11 mouse cellular contexts compared by ENCODE assay signal in the genomic region with DNA sequence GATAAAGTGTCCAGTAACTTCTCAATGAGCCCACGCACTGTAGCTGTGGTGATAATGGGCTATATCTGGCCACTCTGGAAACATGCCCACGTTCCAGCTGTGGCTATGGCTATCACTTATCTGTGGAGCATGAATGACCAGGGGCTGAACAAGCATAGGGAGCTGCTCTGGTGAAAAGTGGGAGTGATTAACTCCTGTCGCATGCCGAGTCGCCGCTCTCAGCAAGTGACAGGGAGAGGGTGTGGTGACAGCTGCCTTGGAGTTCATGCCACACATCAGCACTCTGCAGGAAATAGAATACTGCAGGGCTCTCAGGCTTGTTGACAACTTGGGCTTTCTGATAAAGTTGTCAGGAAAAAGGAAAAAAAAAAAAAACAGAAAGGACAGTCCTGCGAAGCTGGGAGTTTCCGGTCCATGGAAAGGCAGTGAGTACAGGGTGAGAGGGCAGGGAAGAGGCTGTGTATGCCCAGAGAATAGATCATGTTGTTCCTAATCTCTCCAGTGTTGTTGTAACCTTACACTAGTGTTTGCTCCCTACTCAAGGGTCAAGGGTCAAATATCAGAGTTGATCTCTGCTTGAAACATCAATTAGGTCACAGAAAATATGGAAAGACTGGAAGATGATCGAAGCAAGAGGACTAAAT. TPM values are rescaled to one million over a fixed set of nuclear protein-coding genes. Genes with fewer than 3 reads are reported as not detected.
DNase-seq lines count a peak whose midpoint lies in the region; ATAC-seq and TF ChIP-seq lines count a peak whose summit lies in the region.
"Had no signal": no experiment of that assay in that cellular context is flagged by ENCODE, and none has a peak within 500 bp of the region (broad histone marks: within the 10 kb centered on the region; RNA-seq: fewer than 3 reads in every experiment).

No protein-coding gene starts in this region.

- no peaks in the 10 kb centered on the region for H3K36me3 ChIP-seq in heart, embryonic 16.5 days (ENCODE audit: control insufficient read depth, insufficient read depth)
- no peaks in the 10 kb centered on the region for H3K36me3 ChIP-seq in liver, embryonic 12.5 days
- H3K36me3 ChIP-seq in small intestine, adult 2 months (ENCODE audit: control insufficient read depth, insufficient read depth, low read length) = no peaks in the 10 kb centered on the region
- H3K36me3 ChIP-seq: hindbrain, embryonic 13.5 days had no signal

- peaks cover 2% of the 10 kb centered on the region; the same call in 1 of the 2 replicates for H3K9me3 ChIP-seq in heart, embryonic 16.5 days (replicated peaks; ENCODE audit: control insufficient read depth, low read length)
- H3K9me3 ChIP-seq in liver, embryonic 12.5 days (replicated peaks) = no peaks in the 10 kb centered on the region
- H3K9me3 ChIP-seq: hindbrain, embryonic 13.5 days had no signal

- H3K4me1 ChIP-seq in heart, embryonic 16.5 days (ENCODE audit: control insufficient read depth, insufficient read depth, low read length) = peaks cover 29% of the 10 kb centered on the region
- H3K4me1 ChIP-seq in liver, embryonic 12.5 days = no peaks in the 10 kb centered on the region; the same call in 1 of the 2 replicates
- peaks cover 15% of the 10 kb centered on the region for H3K4me1 ChIP-seq in small intestine, adult 2 months (ENCODE audit: control insufficient read depth, insufficient read depth, insufficient read length, low read length)
- H3K4me1 ChIP-seq: hindbrain, embryonic 13.5 days had no signal

- H3K9ac ChIP-seq in heart, embryonic 16.5 days (ENCODE audit: low read length) = no peak overlapping the region
- no peak overlapping the region for H3K9ac ChIP-seq in liver, embryonic 12.5 days
- H3K9ac ChIP-seq: hindbrain, embryonic 13.5 days had no signal

- peak; percentile 94 for ATAC-seq in heart, embryonic 16.5 days (replicated peaks; ENCODE audit: extremely low read depth, insufficient read depth, low FRiP score)
- ATAC-seq in liver, embryonic 12.5 days = peak; percentile 51
- no peak for ATAC-seq in erythroblast, adult 5-6 weeks (replicated peaks; ENCODE audit: low FRiP score, poor library complexity, severe bottlenecking)
- ATAC-seq: midbrain, embryonic 16.5 days had no signal

- H3K27me3 ChIP-seq in heart, embryonic 16.5 days (ENCODE audit: control insufficient read depth, insufficient read depth, low read length) = peaks cover 59% of the 10 kb centered on the region
- peaks cover 6% of the 10 kb centered on the region for H3K27me3 ChIP-seq in liver, embryonic 12.5 days (replicated peaks)
- no peaks in the 10 kb centered on the region for H3K27me3 ChIP-seq in small intestine, adult 2 months (ENCODE audit: control insufficient read depth, insufficient read depth, low read length)
- H3K27me3 ChIP-seq: hindbrain, embryonic 13.5 days had no signal

- H3K4me3 ChIP-seq in heart, embryonic 16.5 days (ENCODE audit: low read length) = no peak overlapping the region
- H3K4me3 ChIP-seq in liver, embryonic 12.5 days = no peak overlapping the region
- no peak overlapping the region for H3K4me3 ChIP-seq in small intestine, adult 2 months (ENCODE audit: low read depth, low read length)
- H3K4me3 ChIP-seq: hindbrain, embryonic 13.5 days had no signal

- no peak for TF ChIP-seq CTCF in small intestine, adult 2 months (IDR thresholded peaks at IDR 0.05; ENCODE audit: extremely low read depth, insufficient read length, insufficient replicate concordance, low read depth, low read length)

- TF ChIP-seq POLR2A in small intestine, adult 2 months (IDR thresholded peaks at IDR 0.05; ENCODE audit: low read depth, low read length) = no peak

- H3K4me2 ChIP-seq in heart, embryonic 16.5 days (ENCODE audit: low read depth, low read length) = peak overlapping the region; percentile 20; the same call in 1 of the 2 replicates
- no peak overlapping the region for H3K4me2 ChIP-seq in liver, embryonic 12.5 days
- H3K4me2 ChIP-seq: hindbrain, embryonic 13.5 days had no signal

- peak; percentile 61 for DNase-seq in testis, postnatal 10 days (ENCODE audit: low spot score)
- DNase-seq in testis, postnatal 14 days (ENCODE audit: low spot score) = no peak
- DNase-seq in urinary bladder, postnatal 36 days (ENCODE audit: low spot score in 2 of 2) = no peak
- DNase-seq in left cerebral cortex, adult 18-20 months (ENCODE audit: low spot score in 2 of 2) = no peak
- DNase-seq: thymus, adult 2 months had no signal

- WGBS in heart, embryonic 16.5 days = 16% methylated on average over 9 of the region's 9 CpGs
- 13% methylated on average over 9 of the region's 9 CpGs for WGBS in liver, embryonic 12.5 days (ENCODE audit: insufficient replicate concordance)
- 15% methylated on average over 9 of the region's 9 CpGs for WGBS in small intestine, adult 2 months

- H3K27ac ChIP-seq in heart, embryonic 16.5 days (ENCODE audit: low read length) = peak overlapping the region; percentile 56
- H3K27ac ChIP-seq in liver, embryonic 12.5 days = no peak overlapping the region
- H3K27ac ChIP-seq in small intestine, adult 2 months (ENCODE audit: insufficient read depth, low read depth, low read length) = peak overlapping the region; percentile 38
- H3K27ac ChIP-seq: hindbrain, embryonic 13.5 days had no signal

RNA-seq across cellular contexts. Expression of gene Lsm3, which starts 30.6 kb away (rescaled TPM):
- polyA plus RNA-seq in heart, embryonic 16.5 days (2015; fragmentation: Nextera tagmentation; extraction: Ambion mirVana) = 164 and 183 TPM in 2 replicates
- 179 and 189 TPM in 2 replicates for polyA plus RNA-seq in liver, embryonic 12.5 days (2016; fragmentation: Nextera tagmentation; extraction: Ambion mirVana)
- 7.7 and 12.5 TPM in 2 replicates for polyA plus RNA-seq in small intestine, adult 2 months (2012; rRNA removed)
- 12.7 and 17.1 TPM in 2 replicates for total RNA-seq in erythroblast, adult 5-6 weeks (2015; ENCODE audit: low replicate concordance)
- 41.5 and 78.4 TPM in 2 replicates for total RNA-seq in erythroblast, adult 5-6 weeks (2017; ENCODE audit: low replicate concordance)
- total RNA-seq in left cerebral cortex, adult 18-20 months (2021) = 10 to 100 TPM; 34.9 to 40.0 TPM

RNA-seq across cellular contexts. Expression of gene Xpc, which starts 30.7 kb away (rescaled TPM):
- 11.9 and 13.7 TPM in 2 replicates for polyA plus RNA-seq in heart, embryonic 16.5 days (2015; fragmentation: Nextera tagmentation; extraction: Ambion mirVana)
- 7.7 and 8.3 TPM in 2 replicates for polyA plus RNA-seq in liver, embryonic 12.5 days (2016; fragmentation: Nextera tagmentation; extraction: Ambion mirVana)
- polyA plus RNA-seq in small intestine, adult 2 months (2012; rRNA removed) = 1.7 and 4.2 TPM in 2 replicates
- total RNA-seq in erythroblast, adult 5-6 weeks (2015; ENCODE audit: low replicate concordance) = 5.2 and 6.7 TPM in 2 replicates
- 9.1 and 14.7 TPM in 2 replicates for total RNA-seq in erythroblast, adult 5-6 weeks (2017; ENCODE audit: low replicate concordance)
- total RNA-seq in left cerebral cortex, adult 18-20 months (2021) = 10 to 100 TPM; 11.5 to 14.9 TPM

Comparison
In these comparisons a context has a peak if more than half of its experiments do, and no peak if none do; other contexts are left out.
1. RNA of gene Lsm3, which starts 30.6 kb away (polyA plus RNA-seq): 179 to 189 TPM in liver, embryonic 12.5 days and 164 to 183 TPM in heart, embryonic 16.5 days; 7.7 to 12.5 TPM in small intestine, adult 2 months; every median in the first group is over 10 times any median in the second.